Mouse (Mus musculus): ENCODE results near the gene Tbkbp1. TPM values are rescaled to one million over a fixed set of nuclear protein-coding genes. Genes with fewer than 3 reads are reported as not detected.

The Tbkbp1 gene
- polyA plus RNA-seq, 1 experiment = not detected

- H3K4me1 ChIP-seq (ENCODE audit: control insufficient read depth, insufficient read depth, low read length) = peaks cover 28% of the 10 kb centered on the region
- WGBS = 71% methylated on average over 9 of the region's 9 CpGs
- TF ChIP-seq CTCF (IDR thresholded peaks at IDR 0.05; ENCODE audit: insufficient read depth, low read depth, low read length) (no peak), POLR2A (IDR thresholded peaks at IDR 0.05; ENCODE audit: insufficient read depth, low read depth, low read length) (no peak)
- no peak overlapping the region for H3K27ac ChIP-seq (ENCODE audit: insufficient read depth, low read depth, low read length)
- no peak overlapping the region for H3K4me3 ChIP-seq (ENCODE audit: insufficient read depth, low read depth, low read length)
These were observed 2.3 kb downstream of the Tbkbp1 start for GRCm38 (mm10) chr11:97149026-97149425.

GRCm38 (mm10) chr11:97148591-97148990 is 2.7 kb downstream of the Tbkbp1 start:
- Histone ChIP-seq H3K4me1 (ENCODE audit: control insufficient read depth, insufficient read depth, low read length) (peaks cover 28% of the 10 kb centered on the region), H3K27ac (ENCODE audit: insufficient read depth, low read depth, low read length) (no peak overlapping the region), H3K4me3 (ENCODE audit: insufficient read depth, low read depth, low read length) (no peak overlapping the region)
- 65% methylated on average over 12 of the region's 12 CpGs for WGBS
- TF ChIP-seq CTCF (IDR thresholded peaks at IDR 0.05; ENCODE audit: insufficient read depth, low read depth, low read length) (no peak), POLR2A (IDR thresholded peaks at IDR 0.05; ENCODE audit: insufficient read depth, low read depth, low read length) (no peak)

GRCm38 (mm10) chr11:97147333-97147732 is 4.0 kb downstream of the Tbkbp1 start:
- WGBS = 91% methylated on average over 8 of the region's 8 CpGs
- TF ChIP-seq POLR2A (IDR thresholded peaks at IDR 0.05; ENCODE audit: insufficient read depth, low read depth, low read length) (no peak), CTCF (IDR thresholded peaks at IDR 0.05; ENCODE audit: insufficient read depth, low read depth, low read length) (no peak)
- Histone ChIP-seq H3K4me3 (ENCODE audit: insufficient read depth, low read depth, low read length) (no peak overlapping the region), H3K4me1 (ENCODE audit: control insufficient read depth, insufficient read depth, low read length) (peaks cover 22% of the 10 kb centered on the region), H3K27ac (ENCODE audit: insufficient read depth, low read depth, low read length) (no peak overlapping the region)

GRCm38 (mm10) chr11:97146724-97147123 is 4.6 kb downstream of the Tbkbp1 start:
- Histone ChIP-seq H3K4me1 (ENCODE audit: control insufficient read depth, insufficient read depth, low read length) (peaks cover 18% of the 10 kb centered on the region), H3K27ac (ENCODE audit: insufficient read depth, low read depth, low read length) (no peak overlapping the region), H3K4me3 (ENCODE audit: insufficient read depth, low read depth, low read length) (no peak overlapping the region)
- WGBS = 23% methylated on average over 8 of the region's 8 CpGs
- TF ChIP-seq POLR2A (IDR thresholded peaks at IDR 0.05; ENCODE audit: insufficient read depth, low read depth, low read length) (no peak), CTCF (IDR thresholded peaks at IDR 0.05; ENCODE audit: insufficient read depth, low read depth, low read length) (peak; percentile 84)

- Histone ChIP-seq H3K27ac (ENCODE audit: insufficient read depth, low read depth, low read length) (no peak overlapping the region), H3K4me3 (ENCODE audit: insufficient read depth, low read depth, low read length) (no peak overlapping the region), H3K4me1 (ENCODE audit: control insufficient read depth, insufficient read depth, low read length) (peaks cover 17% of the 10 kb centered on the region)
- TF ChIP-seq POLR2A (IDR thresholded peaks at IDR 0.05; ENCODE audit: insufficient read depth, low read depth, low read length) (no peak), CTCF (IDR thresholded peaks at IDR 0.05; ENCODE audit: insufficient read depth, low read depth, low read length) (no peak)
- WGBS = 89% methylated on average over 9 of the region's 9 CpGs
These were observed 5.3 kb downstream of the Tbkbp1 start for GRCm38 (mm10) chr11:97145951-97146350.

- WGBS = 100% methylated on average over 2 of the region's 2 CpGs
- Histone ChIP-seq H3K4me1 (ENCODE audit: control insufficient read depth, insufficient read depth, low read length) (peaks cover 14% of the 10 kb centered on the region), H3K4me3 (ENCODE audit: insufficient read depth, low read depth, low read length) (no peak overlapping the region), H3K27ac (ENCODE audit: insufficient read depth, low read depth, low read length) (no peak overlapping the region)
- TF ChIP-seq POLR2A (IDR thresholded peaks at IDR 0.05; ENCODE audit: insufficient read depth, low read depth, low read length) (no peak), CTCF (IDR thresholded peaks at IDR 0.05; ENCODE audit: insufficient read depth, low read depth, low read length) (no peak)
These were observed 6.0 kb downstream of the Tbkbp1 start for GRCm38 (mm10) chr11:97145320-97145719.

GRCm38 (mm10) chr11:97143196-97143900 is 7.9 kb downstream of the Tbkbp1 start:
- 89% methylated on average over 9 of the region's 9 CpGs for WGBS
- TF ChIP-seq POLR2A (IDR thresholded peaks at IDR 0.05; ENCODE audit: insufficient read depth, low read depth, low read length) (no peak), CTCF (IDR thresholded peaks at IDR 0.05; ENCODE audit: insufficient read depth, low read depth, low read length) (no peak)
- peaks cover 15% of the 10 kb centered on the region for H3K4me1 ChIP-seq (ENCODE audit: control insufficient read depth, insufficient read depth, low read length)
- H3K27ac ChIP-seq (ENCODE audit: insufficient read depth, low read depth, low read length) = no peak overlapping the region
- H3K4me3 ChIP-seq (ENCODE audit: insufficient read depth, low read depth, low read length) = no peak overlapping the region

GRCm38 (mm10) chr11:97142159-97142608 is 9.1 kb downstream of the Tbkbp1 start:
- no peak overlapping the region for H3K27ac ChIP-seq (ENCODE audit: insufficient read depth, low read depth, low read length)
- WGBS = 83% methylated on average over 8 of the region's 8 CpGs
- TF ChIP-seq CTCF (IDR thresholded peaks at IDR 0.05; ENCODE audit: insufficient read depth, low read depth, low read length) (no peak), POLR2A (IDR thresholded peaks at IDR 0.05; ENCODE audit: insufficient read depth, low read depth, low read length) (no peak)
- H3K4me1 ChIP-seq (ENCODE audit: control insufficient read depth, insufficient read depth, low read length) = peaks cover 16% of the 10 kb centered on the region
- H3K4me3 ChIP-seq (ENCODE audit: insufficient read depth, low read depth, low read length) = no peak overlapping the region

- Histone ChIP-seq H3K4me3 (ENCODE audit: insufficient read depth, low read depth, low read length) (no peak overlapping the region), H3K4me1 (ENCODE audit: control insufficient read depth, insufficient read depth, low read length) (peaks cover 16% of the 10 kb centered on the region), H3K27ac (ENCODE audit: insufficient read depth, low read depth, low read length) (no peak overlapping the region)
- WGBS = 74% methylated on average over 4 of the region's 4 CpGs
- TF ChIP-seq POLR2A (IDR thresholded peaks at IDR 0.05; ENCODE audit: insufficient read depth, low read depth, low read length) = no peak
- TF ChIP-seq CTCF (IDR thresholded peaks at IDR 0.05; ENCODE audit: insufficient read depth, low read depth, low read length) = no peak
These were observed 10.5 kb downstream of the Tbkbp1 start for GRCm38 (mm10) chr11:97140811-97141210.
